Mouse (Mus musculus): ENCODE results near the gene Fam208a. TPM values are rescaled to one million over a fixed set of nuclear protein-coding genes. Genes with fewer than 3 reads are reported as not detected.

Gene Fam208a
- 5.2 and 6.3 TPM in 2 replicates for polyA plus RNA-seq (2021; fragmentation: Nextera tagmentation)
- long read RNA-seq, experiment 1, partial matches to known transcripts = 21 of 28 reads
- long read RNA-seq, experiment 1, other reads (novel, unspliced or antisense) = 7 of 28 reads
- long read RNA-seq, experiment 2, partial matches to known transcripts = 17 of 24 reads
- long read RNA-seq, experiment 2, other reads (novel, unspliced or antisense) = 7 of 24 reads

DNA sequence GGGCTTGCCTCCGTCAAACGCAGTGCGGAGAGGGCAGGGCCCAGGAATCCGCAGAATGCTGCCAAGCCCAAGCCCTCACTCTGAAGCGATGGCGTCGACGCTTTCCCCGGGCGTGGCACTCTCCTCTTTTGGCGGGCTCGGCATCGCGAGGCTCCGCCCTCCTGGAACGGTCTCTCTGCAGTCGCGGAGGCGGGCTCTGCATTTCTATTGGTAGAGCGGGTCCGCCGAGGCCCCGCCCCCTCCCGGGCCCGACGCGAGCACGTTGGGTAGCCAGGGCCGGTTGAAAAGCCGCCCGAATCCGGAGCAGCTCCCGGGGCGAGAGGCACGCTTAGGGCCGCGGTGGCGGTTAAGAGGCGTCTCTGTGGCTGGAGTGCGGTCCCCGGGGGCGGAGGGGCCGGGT is at the start of gene Fam208a:
TSS of gene Fam208a (plus strand) at position 262 of the 400 bp plus-strand sequence.

DNA sequence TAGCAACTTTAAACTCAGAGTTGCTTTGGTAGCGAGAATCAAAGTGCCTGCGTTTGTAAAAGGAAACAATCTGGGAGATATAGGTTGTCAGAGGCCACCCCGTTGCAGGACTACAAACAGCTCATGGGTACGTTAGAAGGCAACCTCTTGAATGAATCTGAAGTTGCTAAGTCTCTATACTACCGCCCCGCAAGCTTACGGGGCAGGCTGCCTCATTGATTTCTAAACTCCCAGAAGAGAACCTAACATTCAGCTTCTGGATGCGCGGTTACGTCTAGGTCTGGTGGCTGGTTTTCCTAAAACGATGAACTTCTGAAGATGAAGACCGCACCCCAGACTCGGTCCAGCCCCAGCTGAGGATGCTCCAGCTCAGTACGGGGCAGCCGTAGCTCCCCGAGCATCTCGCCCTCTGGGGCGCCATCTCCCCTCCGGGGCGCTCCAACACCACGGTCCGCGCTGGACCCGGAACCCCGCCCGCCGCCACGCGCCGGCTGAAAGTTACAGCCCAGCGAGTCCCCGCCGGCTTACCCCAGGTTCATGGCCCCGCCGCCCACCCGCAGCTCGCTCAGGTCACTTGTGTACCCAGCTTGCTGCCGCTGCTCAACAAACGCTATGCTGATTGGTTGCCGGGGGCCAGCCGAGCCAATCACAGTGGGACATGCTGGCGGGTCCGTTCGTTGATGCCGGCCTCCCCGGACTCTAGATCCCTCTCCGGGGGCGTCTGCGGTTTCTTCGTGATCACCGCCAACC is 79.4 kb downstream of the Fam208a start, which contains the start of gene Ccdc66:
TSS of gene Ccdc66 (minus strand) at position 567 of the 750 bp plus-strand sequence.

Small RNA genes within 50 kb of the gene (microRNA-seq; reads per million reads assigned to microRNA genes)
- not detected for gene Gm23633

Other genes with a start within 250 kb of the Fam208a start
- gene Ccdc66, start 79.6 kb downstream of the Fam208a start, polyA plus RNA-seq (2021; fragmentation: Nextera tagmentation) = 2.8 and 3.0 TPM in 2 replicates
- 41.5 and 48.9 TPM in 2 replicates for gene Erc2, start 193.6 kb downstream of the Fam208a start, polyA plus RNA-seq (2021; fragmentation: Nextera tagmentation)

Measured in layer of hippocampus, adult 6 months (tissue).